Mouse (Mus musculus): ENCODE results near the gene Tatdn3. TPM values are rescaled to one million over a fixed set of nuclear protein-coding genes. Genes with fewer than 3 reads are reported as not detected.

Gene Tatdn3
- polyA plus RNA-seq, 1 experiment from 2014 or later = 14.4 TPM

DNA sequence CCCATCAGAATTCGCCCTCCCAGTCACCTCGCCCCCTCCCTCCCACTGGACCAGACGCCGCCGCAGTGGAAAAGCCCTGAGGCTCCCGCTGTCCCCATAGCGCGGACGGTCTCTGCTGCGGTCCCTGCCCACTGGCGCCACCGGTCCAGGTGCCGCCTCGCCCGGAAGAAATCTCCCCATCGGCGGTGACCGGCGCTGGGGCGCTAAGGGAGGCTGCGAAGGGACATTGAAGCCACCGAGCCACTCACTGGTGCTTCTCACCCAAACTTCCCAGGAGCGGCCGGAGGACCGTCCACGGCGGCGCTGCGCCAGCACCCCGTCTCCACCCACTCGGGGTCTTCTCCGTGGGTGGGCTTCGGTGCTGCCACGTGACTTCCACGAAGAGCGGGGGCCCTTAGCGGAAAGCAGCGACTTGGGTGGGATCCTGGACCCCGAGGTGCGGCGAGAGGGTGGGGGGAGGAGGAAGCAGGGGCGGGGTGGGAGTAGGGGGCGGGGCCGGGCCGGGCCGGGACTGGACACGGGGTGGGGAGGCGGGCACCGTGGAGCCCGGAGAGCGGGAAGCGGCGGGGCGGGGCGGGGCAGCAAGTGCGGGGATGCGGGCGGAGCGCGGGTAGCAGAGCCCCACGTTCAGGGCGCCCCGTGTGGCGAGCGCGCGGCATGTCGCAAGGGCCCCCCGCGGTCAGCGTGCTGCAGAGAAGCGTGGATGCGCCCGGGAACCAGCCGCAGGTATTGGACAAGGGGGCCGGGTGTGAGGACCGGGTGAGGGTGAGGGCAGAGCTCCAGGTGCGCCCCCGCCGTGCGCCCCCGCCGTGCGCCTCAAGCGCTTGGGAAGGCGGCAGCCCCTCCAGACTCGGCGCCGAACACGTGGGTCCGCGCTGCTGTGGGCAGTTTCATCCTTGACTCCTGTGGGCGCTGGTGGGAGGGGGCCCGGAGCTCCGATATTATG, 35.3 kb upstream of the Tatdn3 start, which contains the start of gene Batf3:
Gene Batf3 (plus strand): TSS at position 46 of the 946 bp plus-strand sequence.
- H3K27me3 ChIP-seq (replicated peaks; ENCODE audit: control insufficient read depth, insufficient read depth, low read length) = peaks cover 50% of the 10 kb centered on the region
- peak; percentile 50; the same call in 1 of the 2 replicates for ATAC-seq (replicated peaks; ENCODE audit: low FRiP score)
- peak within 1 kb of the TSS; percentile 16; the same call in 1 of the 2 replicates for H3K9ac ChIP-seq (ENCODE audit: low read depth, low read length)
- no peaks in the 10 kb centered on the region for H3K4me1 ChIP-seq (replicated peaks; ENCODE audit: control insufficient read depth, insufficient read depth, low read length)
- no peak within 1 kb of the TSS for H3K27ac ChIP-seq (ENCODE audit: low read depth, low read length)
- 2% methylated on average over 91 of the region's 95 CpGs for WGBS
- DNase-seq (ENCODE audit: low spot score) = peak; percentile 56
- H3K4me3 ChIP-seq (ENCODE audit: low read depth, low read length) = peak within 1 kb of the TSS; percentile 57
- no peaks in the 10 kb centered on the region for H3K9me3 ChIP-seq (ENCODE audit: control insufficient read depth, low read length)
- H3K36me3 ChIP-seq (ENCODE audit: control insufficient read depth, insufficient read depth, low read length) = no peaks in the 10 kb centered on the region
- H3K4me2 ChIP-seq = peak within 1 kb of the TSS; percentile 87

DNA sequence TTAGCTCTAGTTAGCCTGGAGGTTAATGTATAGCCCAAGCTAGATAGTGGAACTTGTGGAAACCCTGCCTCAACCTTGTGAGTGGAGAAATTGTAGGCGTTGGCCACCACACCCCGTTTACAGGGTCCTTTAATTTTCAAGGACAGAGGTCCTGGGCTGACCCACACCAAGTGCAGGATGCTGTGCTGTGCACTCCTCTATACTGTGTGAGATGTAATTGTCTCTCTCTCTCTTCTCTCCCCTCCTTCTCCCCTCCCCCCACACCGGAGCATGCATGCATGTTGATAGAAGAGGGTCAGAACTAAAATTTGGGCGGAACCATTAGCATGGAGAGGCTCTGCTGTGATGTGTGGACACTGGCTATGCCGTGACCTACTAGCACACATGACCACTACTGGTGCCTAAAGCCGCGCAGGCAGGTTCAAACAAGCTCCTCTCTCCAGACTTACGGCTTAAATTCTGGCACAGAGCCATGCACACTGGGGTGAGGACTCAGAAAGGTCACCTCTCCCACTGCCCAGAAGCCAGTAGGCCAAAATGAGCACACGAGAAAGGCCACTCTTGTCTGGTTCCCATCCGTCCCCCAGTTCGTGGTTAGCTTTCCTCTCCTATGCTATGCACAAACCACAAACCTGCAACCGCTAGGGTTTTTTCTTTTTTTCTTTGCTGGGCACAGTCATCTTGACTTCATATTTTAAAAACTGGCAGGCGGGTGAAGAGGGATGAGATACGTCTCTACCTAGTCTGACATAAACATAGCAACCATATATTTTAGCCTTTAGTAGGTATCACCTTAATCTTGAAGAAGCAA, 34.3 kb upstream of the Tatdn3 start:
- ATAC-seq (replicated peaks; ENCODE audit: low FRiP score) (no peak), DNase-seq (ENCODE audit: low spot score) (no peak)
- Histone ChIP-seq H3K9me3 (ENCODE audit: control insufficient read depth, low read length) (no peaks in the 10 kb centered on the region), H3K9ac (ENCODE audit: low read depth, low read length) (no peak overlapping the region), H3K4me3 (ENCODE audit: low read depth, low read length) (peak overlapping the region; percentile 57), H3K4me2 (peak overlapping the region; percentile 87), H3K36me3 (ENCODE audit: control insufficient read depth, insufficient read depth, low read length) (no peaks in the 10 kb centered on the region), H3K27me3 (replicated peaks; ENCODE audit: control insufficient read depth, insufficient read depth, low read length) (peaks cover 50% of the 10 kb centered on the region), H3K4me1 (replicated peaks; ENCODE audit: control insufficient read depth, insufficient read depth, low read length) (no peaks in the 10 kb centered on the region), H3K27ac (ENCODE audit: low read depth, low read length) (no peak overlapping the region)
- 43% methylated on average over 14 of the region's 14 CpGs for WGBS

DNA sequence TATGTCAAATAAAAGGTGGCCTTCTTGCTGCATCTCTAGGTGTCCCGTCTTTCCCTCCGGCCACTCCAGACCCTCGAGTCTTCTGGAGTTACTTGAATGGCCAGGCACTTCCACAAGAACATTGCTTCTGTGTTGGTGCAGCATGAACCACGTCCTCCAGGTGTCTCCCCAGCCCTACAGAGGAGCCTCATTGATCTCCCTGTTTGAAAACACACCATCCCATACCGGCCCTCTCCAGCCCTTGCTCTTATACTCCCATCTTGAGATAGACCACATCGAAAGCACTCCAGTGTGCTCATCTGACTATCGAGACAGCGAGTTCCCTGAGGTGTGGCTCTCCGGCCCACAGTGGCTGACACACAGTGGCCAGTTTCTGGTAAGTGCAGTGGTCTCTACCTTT, 32.3 kb upstream of the Tatdn3 start:
- H3K9ac ChIP-seq (ENCODE audit: low read depth, low read length) = no peak overlapping the region
- no peaks in the 10 kb centered on the region for H3K4me1 ChIP-seq (replicated peaks; ENCODE audit: control insufficient read depth, insufficient read depth, low read length)
- ATAC-seq (replicated peaks; ENCODE audit: low FRiP score) = no peak
- no peaks in the 10 kb centered on the region for H3K36me3 ChIP-seq (ENCODE audit: control insufficient read depth, insufficient read depth, low read length)
- H3K27me3 ChIP-seq (replicated peaks; ENCODE audit: control insufficient read depth, insufficient read depth, low read length) = peaks cover 43% of the 10 kb centered on the region
- H3K27ac ChIP-seq (ENCODE audit: low read depth, low read length) = no peak overlapping the region
- no peak overlapping the region for H3K4me3 ChIP-seq (ENCODE audit: low read depth, low read length)
- 64% methylated on average over 9 of the region's 9 CpGs for WGBS
- H3K4me2 ChIP-seq = no peak overlapping the region
- no peaks in the 10 kb centered on the region for H3K9me3 ChIP-seq (ENCODE audit: control insufficient read depth, low read length)
- no peak for DNase-seq (ENCODE audit: low spot score)

DNA sequence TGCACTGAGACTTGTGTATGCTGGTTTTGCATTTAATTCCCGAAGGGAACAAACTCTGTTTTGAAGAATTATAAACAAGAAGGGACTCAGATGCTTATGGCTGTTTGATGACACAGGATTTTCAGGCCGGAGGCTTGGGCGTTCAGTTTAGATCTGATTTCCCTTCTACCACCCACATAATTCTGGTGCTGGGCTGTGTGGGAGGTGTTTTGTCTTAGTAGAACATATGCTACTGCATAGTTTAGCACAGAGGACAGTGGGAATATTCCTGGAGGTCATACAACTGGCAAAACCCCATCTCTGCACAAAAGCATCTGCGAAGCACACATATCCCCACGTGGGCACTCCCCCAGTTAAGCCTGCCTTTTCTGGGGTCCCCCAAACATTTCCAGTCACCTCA, 30.8 kb upstream of the Tatdn3 start:
- Histone ChIP-seq H3K4me3 (ENCODE audit: low read depth, low read length) (no peak overlapping the region), H3K36me3 (ENCODE audit: control insufficient read depth, insufficient read depth, low read length) (no peaks in the 10 kb centered on the region), H3K4me2 (no peak overlapping the region), H3K4me1 (replicated peaks; ENCODE audit: control insufficient read depth, insufficient read depth, low read length) (no peaks in the 10 kb centered on the region), H3K27ac (ENCODE audit: low read depth, low read length) (no peak overlapping the region), H3K27me3 (replicated peaks; ENCODE audit: control insufficient read depth, insufficient read depth, low read length) (peaks cover 29% of the 10 kb centered on the region), H3K9ac (ENCODE audit: low read depth, low read length) (no peak overlapping the region), H3K9me3 (ENCODE audit: control insufficient read depth, low read length) (no peaks in the 10 kb centered on the region)
- DNase-seq (ENCODE audit: low spot score) (no peak), ATAC-seq (replicated peaks; ENCODE audit: low FRiP score) (no peak)
- 65% methylated on average over 5 of the region's 5 CpGs for WGBS

DNA sequence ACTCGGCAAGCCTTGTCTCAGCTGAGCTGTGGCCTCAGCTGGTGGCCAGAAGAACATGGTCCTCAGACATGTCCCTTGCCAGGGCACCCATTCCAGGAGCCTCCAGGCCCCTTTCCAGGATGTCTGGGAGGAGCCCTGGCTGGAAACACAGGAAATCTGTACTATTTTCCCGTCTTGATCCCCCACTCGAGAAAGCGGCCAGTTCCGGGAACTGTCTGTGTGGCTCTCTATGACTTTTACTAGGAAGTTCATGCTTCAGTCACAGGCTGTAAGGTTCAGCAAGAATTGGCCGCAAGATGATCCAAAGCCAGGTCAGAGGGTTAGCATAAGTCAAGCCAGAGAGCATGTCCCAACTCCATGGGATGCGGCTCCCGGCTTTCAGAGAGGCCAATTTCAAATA, 29.3 kb upstream of the Tatdn3 start:
- Histone ChIP-seq H3K9me3 (ENCODE audit: control insufficient read depth, low read length) (no peaks in the 10 kb centered on the region), H3K4me2 (no peak overlapping the region), H3K27me3 (replicated peaks; ENCODE audit: control insufficient read depth, insufficient read depth, low read length) (peaks cover 14% of the 10 kb centered on the region), H3K9ac (ENCODE audit: low read depth, low read length) (no peak overlapping the region), H3K27ac (ENCODE audit: low read depth, low read length) (no peak overlapping the region), H3K4me1 (replicated peaks; ENCODE audit: control insufficient read depth, insufficient read depth, low read length) (0 out of 2 replicates have a peak, but pooled peaks cover 5% of the 10 kb centered on the region), H3K4me3 (ENCODE audit: low read depth, low read length) (no peak overlapping the region), H3K36me3 (ENCODE audit: control insufficient read depth, insufficient read depth, low read length) (no peaks in the 10 kb centered on the region)
- 76% methylated on average over 8 of the region's 8 CpGs for WGBS
- DNase-seq (ENCODE audit: low spot score) = no peak
- no peak for ATAC-seq (replicated peaks; ENCODE audit: low FRiP score)

DNA sequence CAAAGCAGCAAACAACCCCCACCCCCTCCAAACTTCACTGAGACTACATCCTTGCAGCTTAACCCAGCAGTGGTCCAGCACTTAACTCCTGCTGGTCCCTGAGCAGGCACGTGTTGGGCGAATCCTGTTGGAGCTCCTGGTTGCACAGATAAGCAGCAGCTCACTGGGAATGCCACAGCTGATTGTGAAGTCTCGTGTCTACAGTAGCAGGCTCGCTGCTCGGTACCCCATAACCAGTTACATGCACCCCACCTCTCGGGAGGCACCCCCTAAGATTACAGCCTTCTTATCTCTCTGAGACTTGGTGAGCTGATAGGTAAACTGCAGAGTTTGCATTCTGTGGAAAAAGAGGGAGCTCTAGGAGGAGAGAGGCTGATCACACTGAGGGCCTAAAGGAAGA, 26.6 kb upstream of the Tatdn3 start:
- ATAC-seq (replicated peaks; ENCODE audit: low FRiP score) (no peak), DNase-seq (ENCODE audit: low spot score) (no peak)
- Histone ChIP-seq H3K27me3 (replicated peaks; ENCODE audit: control insufficient read depth, insufficient read depth, low read length) (0 out of 2 replicates have a peak, but pooled peaks cover 4% of the 10 kb centered on the region), H3K4me3 (ENCODE audit: low read depth, low read length) (no peak overlapping the region), H3K36me3 (ENCODE audit: control insufficient read depth, insufficient read depth, low read length) (peaks cover 7% of the 10 kb centered on the region), H3K4me1 (replicated peaks; ENCODE audit: control insufficient read depth, insufficient read depth, low read length) (0 out of 2 replicates have a peak, but pooled peaks cover 5% of the 10 kb centered on the region), H3K4me2 (no peak overlapping the region), H3K9me3 (ENCODE audit: control insufficient read depth, low read length) (no peaks in the 10 kb centered on the region), H3K9ac (ENCODE audit: low read depth, low read length) (no peak overlapping the region), H3K27ac (ENCODE audit: low read depth, low read length) (no peak overlapping the region)
- 46% methylated on average over 6 of the region's 6 CpGs for WGBS

DNA sequence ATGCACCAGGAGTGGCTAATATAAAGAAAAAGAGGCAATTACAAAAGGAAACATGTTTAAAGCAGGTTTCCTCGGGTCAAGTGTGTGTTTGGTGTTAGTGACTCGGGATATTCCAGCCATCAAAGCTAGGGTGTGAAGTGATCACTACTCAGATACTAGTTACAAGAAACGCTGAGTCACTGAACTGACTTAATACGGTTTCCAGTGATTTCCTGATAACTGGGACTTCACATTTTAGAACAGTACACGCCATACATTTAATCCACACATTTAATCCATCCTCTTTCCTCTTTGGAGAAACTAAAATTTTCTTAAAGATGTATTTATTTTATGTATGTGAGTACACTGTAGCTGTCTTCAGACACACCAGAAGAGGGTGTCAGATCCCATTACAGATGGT, 25.2 kb upstream of the Tatdn3 start:
- ATAC-seq (replicated peaks; ENCODE audit: low FRiP score) (no peak), DNase-seq (ENCODE audit: low spot score) (no peak)
- Histone ChIP-seq H3K27ac (ENCODE audit: low read depth, low read length) (no peak overlapping the region), H3K9ac (ENCODE audit: low read depth, low read length) (no peak overlapping the region), H3K4me2 (no peak overlapping the region), H3K4me3 (ENCODE audit: low read depth, low read length) (no peak overlapping the region), H3K36me3 (ENCODE audit: control insufficient read depth, insufficient read depth, low read length) (peaks cover 12% of the 10 kb centered on the region), H3K9me3 (ENCODE audit: control insufficient read depth, low read length) (no peaks in the 10 kb centered on the region), H3K27me3 (replicated peaks; ENCODE audit: control insufficient read depth, insufficient read depth, low read length) (no peaks in the 10 kb centered on the region), H3K4me1 (replicated peaks; ENCODE audit: control insufficient read depth, insufficient read depth, low read length) (0 out of 2 replicates have a peak, but pooled peaks cover 5% of the 10 kb centered on the region)
- 58% methylated on average over 5 of the region's 5 CpGs for WGBS

DNA sequence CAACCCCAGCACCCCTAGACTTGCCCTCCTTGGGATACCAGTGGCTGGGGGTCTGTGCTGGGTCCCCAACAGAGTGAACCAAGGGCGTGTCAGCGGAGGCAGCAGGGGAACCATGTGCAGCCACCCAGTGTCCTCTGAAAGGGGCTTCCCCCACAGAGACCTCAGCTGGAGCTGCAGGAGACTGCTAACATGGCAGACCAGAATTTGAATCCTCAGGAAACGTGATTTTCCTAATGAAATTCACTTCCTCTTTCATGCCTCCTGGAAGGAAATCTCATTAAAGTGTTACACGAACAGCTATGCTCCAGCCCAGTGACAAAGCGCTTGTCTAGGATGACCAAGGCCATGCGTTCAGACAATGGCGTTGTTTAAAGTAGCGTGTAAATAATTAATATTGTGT, 24.2 kb upstream of the Tatdn3 start:
- no peaks in the 10 kb centered on the region for H3K9me3 ChIP-seq (ENCODE audit: control insufficient read depth, low read length)
- ATAC-seq (replicated peaks; ENCODE audit: low FRiP score) = no peak
- no peak for DNase-seq (ENCODE audit: low spot score)
- peaks cover 19% of the 10 kb centered on the region for H3K36me3 ChIP-seq (ENCODE audit: control insufficient read depth, insufficient read depth, low read length)
- 0 out of 2 replicates have a peak, but pooled peaks cover 5% of the 10 kb centered on the region for H3K4me1 ChIP-seq (replicated peaks; ENCODE audit: control insufficient read depth, insufficient read depth, low read length)
- H3K4me3 ChIP-seq (ENCODE audit: low read depth, low read length) = no peak overlapping the region
- H3K9ac ChIP-seq (ENCODE audit: low read depth, low read length) = no peak overlapping the region
- H3K27ac ChIP-seq (ENCODE audit: low read depth, low read length) = 0 out of 2 replicates have a peak overlapping the region, but pooled peaks have one; percentile 28
- no peak overlapping the region for H3K4me2 ChIP-seq
- WGBS = 83% methylated on average over 8 of the region's 8 CpGs
- H3K27me3 ChIP-seq (replicated peaks; ENCODE audit: control insufficient read depth, insufficient read depth, low read length) = no peaks in the 10 kb centered on the region
